Mouse (Mus musculus) liver, adult 2 months (tissue): ENCODE data around the gene Cry2. TPM values are rescaled to one million over a fixed set of nuclear protein-coding genes. Genes with fewer than 3 reads are reported as not detected.

Experiments
- DNase-seq: peaks from one replicate; pipeline ENCODE4 v3.0.0-alpha.2; 2011; ENCODE audit warnings: low read depth, low spot score; ENCODE audit errors: extremely low read depth
- H3K27ac ChIP-seq: fragments of 200-500 bp; replicated peaks from 2 replicates; pipeline ENCODE4 v1.5.1; 2012; ENCODE audit warnings: low read depth, mild to moderate bottlenecking, control low read depth, inconsistent platforms, low read length; ENCODE audit not compliant: insufficient read depth
- H3K27me3 ChIP-seq: fragments of 200-500 bp; 2 replicates; pipeline ENCODE4 v1.6.1; 2012; ENCODE audit warnings: mild to moderate bottlenecking, moderate library complexity, low read length, inconsistent platforms; ENCODE audit not compliant: control insufficient read depth, insufficient read depth
- H3K36me3 ChIP-seq: fragments of 200-500 bp; 2 replicates; pipeline ENCODE4 v1.6.1; 2012; ENCODE audit warnings: low read length, inconsistent platforms; ENCODE audit not compliant: control insufficient read depth, insufficient read depth
- H3K4me1 ChIP-seq: fragments of 200-500 bp; 2 replicates; pipeline ENCODE4 v1.6.1; 2011; ENCODE audit warnings: low read length; ENCODE audit not compliant: control insufficient read depth, insufficient read depth
- H3K4me3 ChIP-seq: fragments of 200-500 bp; 2 replicates; pipeline ENCODE4 v1.5.1; 2011; ENCODE audit warnings: low read depth, mild to moderate bottlenecking, control low read depth, low read length, moderate library complexity; ENCODE audit not compliant: insufficient read depth
- H3K79me2 ChIP-seq: fragments of 200-500 bp; 2 replicates; pipeline ENCODE4 v1.6.1; 2012; ENCODE audit warnings: inconsistent platforms, mild to moderate bottlenecking, low read length, moderate library complexity; ENCODE audit not compliant: control insufficient read depth, insufficient read depth
- H3K9ac ChIP-seq: fragments of 200-500 bp; 2 replicates; pipeline ENCODE4 v1.6.1; 2012; ENCODE audit warnings: low read depth, mild to moderate bottlenecking, control low read depth, inconsistent platforms, low read length
- CTCF ChIP-seq: fragments of 200-500 bp; IDR thresholded peaks from 2 replicates; pipeline ENCODE4 v1.5.1; 2011; ENCODE audit warnings: low read depth, low read length, control low read depth
- POLR2A ChIP-seq: fragments of 200-500 bp; IDR thresholded peaks from 2 replicates; pipeline ENCODE4 v1.6.1; 2011; ENCODE audit warnings: low read length, control low read depth; ENCODE audit not compliant: insufficient read depth; ENCODE audit errors: extremely low read depth
- WGBS: fragments of 180-500 bp; shearing (Covaris S2); methylation state at CpG from one replicate; pipeline ENCODE4 v1.1.7; 2018; 5-methylcytosine and 5-hydroxymethylcytosine counted together
- polyA plus RNA-seq: library from polyadenylated mRNA; depleted of rRNA; stranded (reverse); fragments of >200 nt; gene quantifications from 2 replicates; pipeline ENCODE4 v1.2.3, GENCODE M21; 2012
- total RNA-seq: library from RNA; depleted of rRNA; stranded (reverse); fragments of >200 nt; gene quantifications from 2 replicates; pipeline ENCODE4 v1.2.3, GENCODE M21; 2014

Gene Cry2
- total and polyA plus RNA-seq, 2 experiments: 17.1 to 20.5 TPM

DNA sequence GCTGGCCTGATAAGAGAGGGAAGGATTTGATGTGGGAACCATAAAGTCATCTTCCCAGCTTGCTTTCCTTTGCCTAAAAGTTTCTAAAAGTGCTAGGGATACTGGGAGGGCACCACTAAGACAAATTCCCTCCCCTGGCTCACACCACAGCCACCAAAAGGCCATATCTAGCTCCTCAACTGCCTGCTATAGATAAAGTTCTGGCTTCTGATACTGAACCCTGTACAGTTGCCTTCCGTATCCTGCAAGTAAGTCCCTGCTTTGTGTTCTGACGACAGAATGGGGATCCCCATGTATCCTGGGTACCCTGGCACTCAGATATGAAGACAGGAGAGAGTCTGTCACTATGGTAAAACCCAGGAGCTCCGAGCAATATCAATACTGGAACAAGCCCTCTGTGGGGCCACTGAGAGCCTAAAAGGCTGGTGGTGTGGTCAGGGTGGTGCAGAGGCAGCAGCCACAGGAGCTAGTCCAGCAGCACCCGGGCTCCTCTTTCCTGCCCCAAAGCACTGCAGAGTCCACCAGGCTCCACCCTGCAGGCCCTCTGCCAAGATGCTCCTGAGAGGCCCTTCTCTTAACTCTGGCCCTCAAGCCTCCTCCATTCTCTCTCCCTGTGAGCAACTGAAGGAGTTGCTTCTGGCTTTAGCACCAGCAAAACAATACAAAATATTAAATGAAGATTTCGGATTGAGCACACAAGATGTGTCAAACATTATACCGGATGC is 43.5 kb downstream of the Cry2 start:
- DNase-seq: no peak
- TF ChIP-seq POLR2A (no peak), CTCF (no peak)
- Histone ChIP-seq H3K4me3 (no peak overlapping the region), H3K36me3 (no peaks in the 10 kb centered on the region), H3K9ac (no peak overlapping the region), H3K27me3 (peaks cover 16% of the 10 kb centered on the region), H3K79me2 (no peaks in the 10 kb centered on the region), H3K4me1 (no peaks in the 10 kb centered on the region), H3K27ac (no peak overlapping the region)
- 73% methylated on average over 6 of the region's 6 CpGs for WGBS

DNA sequence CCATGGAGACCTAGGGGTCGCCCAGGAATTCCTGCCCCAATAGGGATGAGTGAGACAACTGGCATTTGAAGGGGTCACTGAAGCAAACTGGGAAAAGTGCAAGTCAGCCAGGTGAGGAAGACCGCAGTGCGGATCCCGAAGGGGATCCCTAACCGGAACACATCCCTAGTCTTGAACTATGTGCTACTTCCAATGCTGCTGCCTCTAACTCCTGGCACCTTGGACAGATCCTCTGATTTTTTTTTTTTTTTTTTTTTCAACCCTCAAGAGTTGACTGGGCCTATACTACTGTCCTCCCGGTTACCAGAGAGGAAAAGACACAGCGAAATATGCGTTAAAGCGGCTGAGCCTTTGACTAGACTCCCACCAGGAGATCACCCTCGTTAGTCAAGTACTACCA is 44.2 kb downstream of the Cry2 start:
- no peak overlapping the region for H3K9ac ChIP-seq
- TF ChIP-seq POLR2A: no peak
- no peak for TF ChIP-seq CTCF
- WGBS: 56% methylated on average over 10 of the region's 10 CpGs
- H3K79me2 ChIP-seq: no peaks in the 10 kb centered on the region
- no peaks in the 10 kb centered on the region for H3K4me1 ChIP-seq
- H3K36me3 ChIP-seq: no peaks in the 10 kb centered on the region
- peaks cover 16% of the 10 kb centered on the region for H3K27me3 ChIP-seq
- peak overlapping the region; percentile 58; the same call in 1 of the 2 replicates for H3K4me3 ChIP-seq
- no peak overlapping the region for H3K27ac ChIP-seq
- no peak for DNase-seq

DNA sequence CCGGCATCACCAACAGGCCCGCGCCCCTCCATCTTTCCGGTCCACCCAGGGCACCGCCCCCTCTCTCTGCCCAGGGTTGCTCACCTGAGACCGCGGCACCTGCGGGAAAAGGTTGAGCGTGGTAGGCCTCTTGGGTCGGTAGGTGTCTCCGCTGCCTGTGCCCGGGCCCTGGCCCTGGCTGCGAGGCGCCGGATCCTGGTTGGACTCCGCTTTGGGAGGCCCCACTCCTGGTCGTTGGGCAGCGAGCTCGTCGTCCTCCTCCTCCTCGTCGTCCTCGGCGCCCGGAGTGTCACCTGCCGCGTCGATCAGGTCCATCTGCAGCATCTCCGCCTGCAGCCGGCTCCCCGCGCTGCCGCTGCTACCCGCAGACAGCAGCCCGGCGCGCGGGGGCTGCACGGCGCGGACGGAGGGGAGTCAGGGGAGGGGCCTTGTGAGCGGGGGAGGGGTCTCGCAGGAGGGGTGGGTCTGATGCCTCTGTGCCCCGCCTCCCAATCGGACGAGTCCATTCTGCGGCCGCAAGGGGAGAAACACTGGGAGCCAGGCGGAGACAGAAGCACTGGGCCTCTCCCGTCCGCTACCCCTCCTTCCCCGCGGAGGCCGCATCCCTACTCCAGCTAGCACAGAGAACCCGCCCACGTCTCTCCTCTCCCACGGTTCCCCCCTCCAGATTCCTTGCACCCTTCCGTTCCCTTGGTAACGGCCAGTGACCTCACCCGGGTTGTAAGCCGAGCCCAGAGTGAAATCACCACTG is 44.8 kb downstream of the Cry2 start:
- H3K4me1 ChIP-seq: no peaks in the 10 kb centered on the region
- no peak for DNase-seq
- H3K4me3 ChIP-seq: peak overlapping the region; percentile 58
- TF ChIP-seq POLR2A (no peak), CTCF (no peak)
- peak overlapping the region; percentile 44 for H3K9ac ChIP-seq
- no peak overlapping the region for H3K27ac ChIP-seq
- H3K79me2 ChIP-seq: no peaks in the 10 kb centered on the region
- 6% methylated on average over 62 of the region's 62 CpGs for WGBS
- peaks cover 16% of the 10 kb centered on the region for H3K27me3 ChIP-seq
- H3K36me3 ChIP-seq: no peaks in the 10 kb centered on the region

DNA sequence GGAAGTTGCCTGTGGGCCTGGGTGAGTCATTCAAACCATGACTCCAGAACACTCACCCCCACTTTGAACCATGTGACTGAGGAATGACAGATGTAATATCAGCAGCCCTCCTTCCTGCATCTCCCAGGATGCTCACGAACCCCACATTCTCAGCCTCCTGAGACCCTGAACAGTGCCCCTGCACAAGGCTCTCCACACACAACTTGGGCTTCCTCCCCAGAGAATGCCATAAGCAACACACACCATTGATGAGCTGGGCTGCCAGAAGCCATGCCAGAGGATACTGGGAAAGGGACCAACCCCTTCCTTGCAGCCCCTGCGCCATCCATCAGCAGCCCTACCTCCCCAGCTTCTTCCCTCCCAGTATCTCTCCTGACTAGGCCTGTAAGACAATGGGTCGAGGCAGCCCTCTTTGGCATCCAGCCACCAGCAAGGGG is 45.7 kb downstream of the Cry2 start:
- Histone ChIP-seq H3K79me2 (no peaks in the 10 kb centered on the region), H3K27ac (no peak overlapping the region), H3K4me3 (no peak overlapping the region), H3K27me3 (peaks cover 11% of the 10 kb centered on the region), H3K4me1 (no peaks in the 10 kb centered on the region), H3K9ac (no peak overlapping the region), H3K36me3 (no peaks in the 10 kb centered on the region)
- no peak for TF ChIP-seq POLR2A
- no peak for TF ChIP-seq CTCF
- DNase-seq: no peak
- WGBS: 83% methylated on average over 3 of the region's 3 CpGs

DNA sequence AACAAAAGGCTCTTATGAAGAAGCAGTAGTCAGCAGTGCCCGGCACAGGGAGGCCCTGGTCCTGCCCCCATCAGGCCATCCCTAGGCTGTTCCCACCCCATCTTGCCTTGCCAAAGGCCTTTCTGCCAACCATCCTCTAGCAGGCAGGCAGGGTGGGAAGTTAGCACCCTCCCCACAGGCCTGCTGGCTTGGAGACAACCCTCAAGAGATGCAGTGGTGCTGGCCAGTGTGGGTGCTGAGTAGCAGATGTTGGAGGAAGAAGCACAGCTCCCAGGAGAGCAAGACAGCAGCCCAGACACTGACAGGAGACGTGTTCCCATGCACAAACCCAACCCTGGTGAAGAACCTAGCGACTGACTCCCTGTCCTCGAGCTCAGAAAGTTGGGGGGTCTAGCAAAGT is 46.2 kb downstream of the Cry2 start:
- WGBS: 84% methylated on average over 4 of the region's 4 CpGs
- H3K4me1 ChIP-seq: no peaks in the 10 kb centered on the region
- H3K36me3 ChIP-seq: no peaks in the 10 kb centered on the region
- DNase-seq: no peak
- H3K4me3 ChIP-seq: no peak overlapping the region
- H3K9ac ChIP-seq: no peak overlapping the region
- no peaks in the 10 kb centered on the region for H3K79me2 ChIP-seq
- no peak overlapping the region for H3K27ac ChIP-seq
- TF ChIP-seq POLR2A (no peak), CTCF (no peak)
- peaks cover 11% of the 10 kb centered on the region for H3K27me3 ChIP-seq
